Mouse (Mus musculus) adrenal gland, adult 2 months (tissue): Measurements from ENCODE around the gene Atg4d. TPM values are rescaled to one million over a fixed set of nuclear protein-coding genes. Genes with fewer than 3 reads are reported as not detected.
"Not testable (repeated sequence)": the region's sequence is repeated elsewhere in the genome, so short reads cannot be mapped to it uniquely, and the experiment has no call there.

Experiments used
- DNase-seq: peaks from one replicate; pipeline ENCODE4 v3.0.0; 2021
- polyA plus RNA-seq: library from polyadenylated mRNA; depleted of rRNA; stranded (reverse); fragments of >200 nt; gene quantifications from 2 replicates; pipeline ENCODE4 v1.2.3, GENCODE M21; 2012
- total RNA-seq, 2 experiments: library from RNA; stranded (reverse); gene quantifications; 2 replicates each; pipeline ENCODE4 v1.2.3; 2021

Gene Atg4d
- total and polyA plus RNA-seq, 3 experiments = 25.9 to 47.0 (median 36.2) TPM

DNA sequence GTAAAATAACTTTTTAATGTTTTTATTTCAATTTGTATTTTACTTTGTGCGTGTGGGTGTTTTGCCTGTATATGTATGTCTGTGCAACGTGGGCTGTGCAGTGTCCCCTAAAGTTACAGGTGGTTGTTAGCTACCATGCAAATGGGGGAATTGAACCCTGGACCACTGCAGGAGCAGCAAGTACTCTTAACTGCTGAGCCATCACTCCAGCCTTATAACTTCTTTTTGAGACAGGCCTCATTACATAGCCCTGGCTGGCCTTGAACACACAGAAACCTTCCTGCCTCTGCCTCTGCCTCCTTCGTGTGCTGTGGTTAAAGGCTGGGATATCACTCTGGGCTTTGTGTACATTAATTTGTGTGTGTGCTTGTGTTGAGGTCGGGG lies 25.6 kb upstream of the Atg4d start:
- no peak for DNase-seq

DNA sequence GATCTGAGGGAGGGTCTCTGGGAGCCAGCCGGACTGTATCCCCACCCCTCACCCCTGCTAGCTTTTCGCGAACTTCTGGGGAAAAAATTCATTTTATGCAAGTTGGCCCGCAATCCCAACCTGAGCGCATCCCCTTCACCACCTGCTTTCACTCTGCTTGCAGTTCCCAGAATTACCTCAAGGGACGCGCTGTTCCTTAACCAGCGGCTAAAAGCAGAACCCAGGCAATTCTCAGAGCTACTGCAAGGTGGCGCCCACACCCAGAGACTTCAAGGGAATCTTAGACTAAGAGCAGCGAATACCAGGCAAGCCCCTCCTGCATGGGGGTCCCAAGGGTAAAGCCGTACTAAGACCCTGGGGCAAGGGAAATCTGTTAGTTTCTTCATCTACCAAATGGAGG lies 23.8 kb upstream of the Atg4d start:
- peak; percentile 75 for DNase-seq

DNA sequence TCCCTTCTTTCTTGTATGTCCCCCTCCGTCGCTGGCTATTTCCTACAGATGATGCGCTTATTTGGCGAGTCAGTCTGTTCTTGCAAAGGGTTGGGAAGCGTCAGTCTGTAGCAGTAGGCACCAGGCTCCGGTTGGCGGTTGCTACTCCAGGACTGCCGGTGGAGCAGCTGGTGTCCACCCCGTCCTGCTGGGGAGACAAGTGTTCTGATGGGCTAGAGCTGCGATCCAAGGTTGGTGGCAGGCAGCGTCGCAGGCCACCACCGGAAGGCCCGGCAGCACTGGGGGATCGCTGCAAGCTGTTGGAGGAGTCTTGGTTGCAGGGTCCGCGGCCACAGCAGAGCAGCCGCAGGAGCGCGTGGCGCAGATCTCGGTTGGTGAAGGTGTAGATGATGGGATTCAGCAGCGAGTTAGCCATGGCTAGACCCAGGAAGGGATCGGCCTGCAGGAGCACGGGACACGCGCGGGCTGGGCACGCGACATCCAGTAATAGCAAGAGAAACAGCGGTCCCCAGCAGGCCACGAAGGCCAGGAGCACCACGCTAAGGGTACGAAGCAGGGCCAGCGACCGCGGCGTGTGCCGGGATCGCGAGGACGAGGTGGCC lies 21.2 kb upstream of the Atg4d start:
- DNase-seq = no peak

DNA sequence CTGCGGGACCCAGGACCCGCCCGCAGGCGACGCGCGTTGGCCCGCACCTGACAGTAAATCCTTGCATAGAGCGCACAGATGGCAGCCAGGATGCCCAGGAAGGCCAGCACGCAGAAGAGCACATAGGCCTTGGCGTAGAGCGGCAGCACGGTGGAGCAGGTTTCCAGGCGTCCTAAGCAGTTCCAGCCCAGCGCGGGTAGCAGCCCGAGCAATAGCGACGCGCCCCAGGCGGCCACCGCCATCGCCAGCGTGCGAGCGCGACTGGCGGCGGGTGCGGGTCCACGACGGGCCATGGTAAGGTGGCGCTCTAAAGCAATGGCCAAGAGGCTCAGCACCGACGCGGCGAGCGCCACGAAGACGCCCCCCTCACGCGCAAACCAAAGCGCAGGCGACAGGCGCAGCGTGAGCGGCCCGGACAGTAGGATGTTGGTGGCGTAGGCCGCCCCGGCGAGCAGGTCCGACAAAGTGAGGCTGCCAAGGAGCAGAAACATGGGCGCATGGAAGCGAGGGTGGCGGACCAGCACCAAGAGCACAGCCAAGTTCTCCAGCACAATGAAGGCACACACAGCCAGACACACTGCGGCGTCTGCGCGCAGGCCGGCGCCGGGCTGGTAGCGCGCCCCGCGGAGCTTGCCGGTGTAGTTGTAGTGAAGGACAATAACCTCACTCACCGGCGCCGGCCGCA lies 20.5 kb upstream of the Atg4d start:
- peak; percentile 42 for DNase-seq

DNA sequence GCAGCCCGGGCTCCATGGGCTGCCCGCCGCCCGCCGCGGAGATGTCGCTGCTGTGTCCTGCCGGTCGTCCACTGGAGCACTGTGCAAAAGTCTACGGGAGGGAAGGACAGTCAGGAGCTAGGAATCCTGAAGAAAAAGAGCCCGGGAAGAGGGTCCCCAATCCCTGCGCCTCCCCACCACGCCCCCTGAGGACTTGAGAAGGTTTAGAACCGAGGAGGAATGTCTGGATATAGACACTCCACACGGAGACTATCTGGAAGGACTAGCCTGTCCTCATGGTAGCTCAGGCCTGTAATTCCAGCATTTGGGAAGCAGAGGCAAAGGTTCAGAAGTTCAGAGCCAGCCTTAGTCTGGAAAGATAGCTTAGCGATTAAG lies 20.0 kb upstream of the Atg4d start:
- no peak for DNase-seq

DNA sequence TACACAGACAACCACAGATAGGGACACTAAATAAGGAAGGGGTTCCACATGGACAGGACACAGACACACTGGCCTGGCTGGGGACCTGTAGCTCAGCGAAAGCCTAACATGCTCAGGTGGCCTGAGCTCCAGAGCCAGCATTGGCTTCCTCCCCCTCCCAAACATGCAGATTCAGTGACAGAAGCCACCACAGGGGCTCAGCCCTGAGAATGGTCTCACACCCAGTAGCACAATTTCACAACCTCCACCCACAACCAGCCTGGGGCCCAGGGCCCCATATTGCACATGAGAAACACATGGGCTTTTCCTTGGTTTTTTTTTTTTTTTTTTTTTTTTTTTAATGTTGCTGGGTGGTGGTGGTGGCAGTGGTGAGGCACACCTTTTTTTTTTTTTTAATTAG lies 18.8 kb upstream of the Atg4d start:
- no peak for DNase-seq

DNA sequence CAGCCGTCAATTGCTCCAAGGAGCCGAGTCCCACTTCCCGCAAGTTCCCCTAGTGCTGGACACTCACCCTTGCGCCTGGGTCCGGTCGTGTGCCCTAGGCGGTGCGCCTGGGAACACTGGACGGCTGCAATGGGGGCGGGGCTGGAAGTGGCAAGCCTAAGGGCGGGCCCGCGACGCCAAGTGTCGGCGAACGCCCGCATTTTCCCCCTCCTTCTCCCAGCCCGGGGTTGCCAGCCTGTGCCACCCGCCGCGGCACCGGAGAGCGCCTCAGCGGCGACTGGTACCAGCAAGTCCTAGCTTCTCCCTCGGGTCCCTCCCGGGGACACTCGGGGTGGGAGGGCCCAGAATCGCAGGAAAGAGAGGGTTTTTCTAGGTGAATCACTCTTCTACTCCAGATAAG lies 16.8 kb upstream of the Atg4d start, which contains the start of gene S1pr5:
Gene S1pr5 (minus strand): TSS at position 118 of the 400 bp plus-strand sequence.
- peak; percentile 74 for DNase-seq

DNA sequence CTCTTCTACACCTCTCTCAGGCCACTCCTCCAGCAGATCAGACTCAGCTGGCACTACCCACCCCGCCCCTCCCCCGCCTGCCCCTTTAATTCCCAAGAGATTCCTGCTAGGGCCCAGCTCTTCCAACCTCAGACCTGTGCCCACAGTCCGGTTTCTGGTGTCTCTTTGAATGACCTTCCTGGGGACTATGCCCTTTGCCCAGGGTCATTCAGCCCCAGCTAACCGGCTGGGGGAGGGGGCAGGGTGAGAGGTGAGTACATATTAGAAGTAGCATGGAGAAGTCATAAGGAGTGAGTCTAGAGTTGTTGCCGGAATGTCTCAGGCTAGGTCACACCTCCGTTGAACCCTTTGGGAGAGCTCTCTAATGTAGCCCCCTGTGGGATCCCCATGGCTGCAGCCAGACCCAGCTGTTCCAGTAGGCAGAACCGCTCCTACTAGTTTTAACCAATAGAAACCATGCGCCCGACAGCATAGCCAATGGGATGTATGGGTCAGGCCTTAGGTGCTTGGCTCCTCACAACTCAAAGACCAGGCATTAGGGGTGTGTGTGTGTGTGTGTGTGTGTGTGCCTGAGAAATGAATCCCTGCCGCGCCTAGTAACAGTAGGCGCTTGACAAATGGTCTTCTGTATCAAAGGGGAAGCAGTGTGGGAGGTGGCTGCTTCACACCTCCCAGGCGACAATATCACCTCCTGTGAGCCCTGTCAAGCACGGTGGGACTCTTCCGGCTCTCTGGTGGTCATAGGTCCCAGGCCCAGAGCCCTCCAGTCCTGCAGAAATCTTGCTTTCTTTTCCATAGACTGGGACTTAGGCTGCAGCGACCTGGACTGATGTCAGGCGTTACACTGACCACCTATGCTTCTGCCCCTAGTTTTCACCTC lies 15.2 kb upstream of the Atg4d start:
- no peak for DNase-seq

DNA sequence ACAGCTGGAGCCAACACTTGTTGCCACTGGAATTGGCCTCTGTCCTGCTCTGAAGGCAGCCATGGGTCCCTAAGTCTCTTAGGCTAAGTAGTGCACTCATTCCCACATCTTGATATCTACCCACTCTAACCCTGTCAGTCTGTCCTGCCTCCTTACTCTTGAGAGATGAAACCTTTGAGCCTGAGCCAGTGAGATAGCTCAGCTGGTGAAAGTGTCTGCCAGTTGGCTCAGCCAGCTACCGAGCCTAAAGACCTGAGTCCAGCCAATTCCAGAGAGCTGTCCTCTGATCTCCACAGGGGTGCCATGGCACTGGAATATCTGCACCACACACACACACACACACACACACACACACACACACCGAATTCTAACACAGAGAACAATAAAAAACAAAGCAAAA lies 14.6 kb upstream of the Atg4d start:
- DNase-seq = no peak

DNA sequence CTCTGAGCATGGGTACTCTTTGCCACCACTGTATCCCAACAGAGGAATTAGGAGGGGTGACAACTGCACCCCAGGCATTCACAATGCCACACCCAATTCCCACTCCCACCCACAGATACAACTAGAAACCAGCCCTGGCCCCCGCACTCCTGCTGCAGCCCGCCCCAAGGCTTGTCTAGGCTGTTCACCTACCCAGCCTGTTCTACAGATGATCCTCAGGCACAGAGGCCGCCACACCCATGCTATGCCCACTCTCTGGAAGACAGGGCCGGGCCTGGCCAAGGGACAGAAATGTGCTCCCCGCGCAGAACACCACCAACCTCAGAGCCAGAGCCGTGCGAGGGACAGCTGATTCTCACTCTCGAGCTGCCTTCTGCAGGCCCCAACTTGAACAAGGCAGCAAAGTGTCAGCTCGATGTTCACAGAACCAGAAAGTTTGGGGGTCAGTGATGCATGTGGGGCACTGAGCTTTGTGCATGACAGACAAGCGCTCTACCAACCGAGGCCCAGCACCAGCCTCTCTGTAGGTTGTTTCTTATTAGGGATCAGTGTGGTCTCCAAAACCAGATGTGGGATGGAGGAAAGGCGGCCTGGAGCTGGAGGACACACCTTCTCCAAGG lies 13.9 kb upstream of the Atg4d start:
- no peak for DNase-seq

DNA sequence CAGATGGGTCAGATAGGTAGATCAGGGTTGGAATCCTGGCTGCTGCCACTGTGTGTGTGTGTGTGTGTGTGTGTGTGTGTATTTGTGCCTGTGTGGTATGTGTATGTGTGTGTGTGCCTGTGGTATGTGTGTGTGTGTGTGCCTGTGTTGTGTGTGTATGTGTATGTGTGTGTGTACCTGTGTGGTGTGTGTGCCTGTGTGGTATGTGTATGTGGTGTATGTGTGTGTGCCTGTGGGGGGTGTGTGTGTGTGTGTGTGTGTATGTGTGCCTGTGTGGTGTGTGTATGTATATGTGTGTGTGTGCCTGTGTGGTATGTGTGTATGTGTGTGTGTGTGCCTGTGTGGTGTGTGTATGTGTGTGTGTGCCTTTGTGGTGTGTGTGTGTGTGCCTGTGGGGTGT lies 10.4 kb upstream of the Atg4d start:
- no peak for DNase-seq

DNA sequence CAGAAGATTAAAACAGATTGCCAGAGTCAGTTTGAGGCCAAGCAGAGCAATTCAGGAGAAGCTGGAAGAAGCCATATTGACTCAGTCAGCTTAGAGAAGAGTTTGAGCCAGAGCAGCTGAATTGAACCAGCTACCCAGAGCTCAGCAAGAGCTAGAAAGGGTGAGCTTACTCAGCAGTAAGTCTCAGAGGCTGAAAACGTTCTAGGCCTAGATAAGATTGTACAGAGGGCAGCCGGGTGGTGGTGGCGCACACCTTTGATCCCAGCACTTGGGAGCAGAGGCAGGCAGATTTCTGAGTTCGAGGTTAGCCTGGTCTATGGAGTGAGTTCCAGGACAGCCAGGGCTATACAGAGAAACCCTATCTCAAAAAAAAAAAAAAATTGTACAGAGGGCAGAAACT lies 8.7 kb upstream of the Atg4d start:
- DNase-seq = not testable (repeated sequence)

DNA sequence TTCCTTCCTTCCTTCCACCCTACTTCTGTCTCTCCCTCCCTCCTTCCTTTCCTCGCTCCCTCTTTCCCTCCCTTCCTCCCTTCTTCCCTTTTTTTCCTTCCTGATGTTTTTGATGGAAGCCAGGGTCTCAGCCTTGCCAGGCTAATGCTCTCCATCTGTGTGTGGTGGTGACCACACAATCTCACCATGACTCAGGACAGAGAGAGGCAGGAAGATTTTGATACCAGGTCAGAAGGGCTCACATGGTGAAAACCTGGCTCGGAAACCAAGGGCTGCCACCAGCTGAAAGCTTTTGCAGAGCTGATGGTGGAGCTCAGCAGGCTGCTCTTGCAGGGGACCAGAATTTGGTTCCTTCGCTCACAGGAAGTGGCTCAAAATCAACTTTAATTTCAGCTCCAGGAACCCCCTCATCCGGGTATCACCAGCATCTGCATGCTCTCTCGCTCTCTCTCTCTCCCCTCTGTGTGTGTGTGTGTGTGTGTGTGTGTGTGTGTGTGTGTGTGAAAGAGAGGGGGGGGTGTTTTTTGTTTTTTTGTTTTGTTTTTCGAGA lies 4.5 kb upstream of the Atg4d start:
- no peak for DNase-seq

DNA sequence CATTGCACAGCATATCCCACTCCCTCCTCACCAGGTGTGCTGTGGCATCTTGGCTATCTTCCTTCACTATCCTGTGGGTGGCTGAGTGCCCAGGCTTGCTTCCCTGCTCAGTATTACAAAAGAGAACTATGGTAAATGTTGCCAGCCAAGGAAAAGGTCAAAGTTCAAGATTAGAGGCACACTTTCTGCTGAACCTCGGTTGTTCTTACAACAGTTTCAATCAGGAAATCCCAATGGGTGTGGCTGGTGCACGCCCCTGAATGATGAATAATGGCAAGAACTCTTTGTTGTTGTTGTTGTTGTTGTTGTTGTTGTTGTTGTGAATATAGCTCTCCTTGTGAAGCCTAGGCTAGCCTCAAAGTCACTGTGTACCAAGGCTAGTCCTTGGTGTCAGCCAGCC lies 3.3 kb upstream of the Atg4d start:
- DNase-seq = no peak

DNA sequence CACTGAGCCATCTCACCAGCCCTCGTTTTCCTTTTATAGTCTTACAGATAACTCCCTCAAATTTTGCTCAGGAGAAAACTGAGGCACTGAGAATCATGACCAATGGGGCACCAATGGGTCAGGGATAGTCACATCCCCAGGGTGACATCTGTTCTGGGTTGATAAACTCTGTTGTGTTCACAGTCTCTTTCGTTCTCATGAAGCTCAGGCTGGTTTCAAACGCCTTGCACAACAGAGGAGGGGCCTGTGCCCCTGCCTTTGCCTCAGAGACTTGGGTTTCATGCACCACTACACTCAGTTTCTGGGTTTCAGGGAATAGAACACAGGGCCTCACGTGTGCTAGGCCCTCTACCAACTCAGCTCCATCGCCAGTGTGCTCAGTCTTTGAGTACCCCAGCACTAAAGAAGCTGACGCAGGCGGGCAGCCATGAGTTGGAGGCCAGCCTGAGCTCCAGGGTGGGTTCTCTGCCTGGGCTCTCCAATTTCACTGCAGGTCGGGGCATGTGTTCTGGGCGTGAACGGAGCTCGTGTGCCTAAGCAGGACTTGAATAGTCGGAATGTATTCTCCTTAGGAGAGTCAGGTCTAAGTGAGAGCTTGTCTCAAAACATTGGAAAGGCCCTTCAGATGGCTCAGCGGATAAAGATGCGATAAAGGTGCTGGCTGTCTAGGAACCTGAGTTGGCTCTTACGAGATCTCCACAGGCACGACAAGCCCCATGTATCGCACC lies 657 bp upstream of the Atg4d start:
- DNase-seq = no peak

DNA sequence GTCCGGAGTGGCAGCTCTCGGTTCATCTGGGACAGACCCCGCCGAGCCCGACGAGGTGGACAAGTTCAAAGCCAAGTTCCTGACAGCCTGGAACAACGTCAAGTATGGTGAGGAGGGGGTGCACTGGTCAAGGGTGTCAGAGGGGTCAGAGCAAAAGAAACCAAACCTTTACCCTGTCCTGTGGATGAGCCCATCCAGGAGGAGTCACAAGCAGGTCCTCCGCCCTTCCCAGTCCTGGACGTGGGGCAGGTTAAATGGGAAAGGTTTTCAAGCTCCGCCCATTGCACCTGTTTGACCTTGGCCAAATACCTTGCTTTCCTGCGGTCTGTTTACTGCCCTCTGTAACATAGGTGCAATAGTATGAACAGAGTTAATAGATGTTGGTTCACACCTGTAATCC lies 518 bp downstream of the Atg4d start:
- DNase-seq = no peak

DNA sequence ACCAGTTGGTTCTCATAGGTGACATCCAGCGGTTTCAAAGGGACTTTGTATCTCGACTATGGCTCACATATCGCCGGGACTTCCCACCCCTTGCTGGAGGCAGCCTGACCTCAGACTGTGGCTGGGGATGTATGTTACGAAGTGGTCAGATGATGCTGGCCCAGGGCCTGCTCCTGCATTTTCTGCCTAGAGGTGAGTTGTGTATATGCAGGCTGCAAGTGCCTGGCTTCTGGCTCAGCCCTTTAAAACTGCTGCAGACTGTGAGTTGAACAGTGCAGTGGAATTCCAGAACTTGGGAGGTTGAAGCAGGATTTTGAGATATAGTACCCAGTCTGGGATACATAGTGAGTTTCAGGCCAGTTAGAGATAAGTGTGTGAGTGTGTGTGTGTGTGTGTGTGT lies 1.8 kb downstream of the Atg4d start:
- no peak for DNase-seq

DNA sequence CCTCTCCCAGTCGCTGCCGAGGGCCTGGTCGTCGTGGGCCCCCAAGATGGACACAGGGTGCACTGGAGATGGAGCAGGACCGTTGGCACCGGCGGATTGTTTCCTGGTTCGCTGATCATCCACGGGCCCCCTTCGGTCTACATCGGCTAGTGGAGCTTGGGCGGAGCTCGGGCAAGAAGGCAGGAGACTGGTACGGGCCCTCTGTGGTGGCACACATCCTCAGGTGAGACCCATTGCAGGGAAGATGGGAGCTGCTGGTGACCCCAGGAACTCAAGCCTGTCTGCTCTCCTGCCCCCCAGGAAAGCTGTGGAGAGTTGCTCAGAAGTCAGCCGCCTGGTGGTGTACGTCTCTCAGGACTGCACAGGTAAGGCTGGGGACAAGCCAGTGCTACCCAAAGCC lies 3.2 kb downstream of the Atg4d start:
- DNase-seq = no peak

DNA sequence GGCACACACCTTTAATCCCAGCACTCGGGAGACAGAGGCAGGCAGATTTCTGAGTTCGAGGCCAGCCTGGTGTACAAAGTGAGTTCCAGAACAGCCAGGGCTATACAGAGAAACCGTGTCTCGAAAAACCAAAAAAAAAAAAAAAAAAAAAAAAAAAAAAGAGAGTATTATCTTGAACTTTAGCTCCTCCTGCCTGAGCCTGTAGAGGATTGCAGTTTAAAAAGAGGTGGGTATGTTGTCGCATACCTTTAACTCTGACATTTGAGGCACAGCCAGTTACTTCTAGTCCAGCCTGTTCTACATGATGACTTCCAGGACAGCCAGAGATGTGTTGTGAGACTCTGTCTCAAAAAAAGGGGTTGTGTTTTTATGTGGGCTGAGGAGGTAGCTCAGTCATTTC lies 4.5 kb downstream of the Atg4d start:
- not testable (repeated sequence) for DNase-seq

DNA sequence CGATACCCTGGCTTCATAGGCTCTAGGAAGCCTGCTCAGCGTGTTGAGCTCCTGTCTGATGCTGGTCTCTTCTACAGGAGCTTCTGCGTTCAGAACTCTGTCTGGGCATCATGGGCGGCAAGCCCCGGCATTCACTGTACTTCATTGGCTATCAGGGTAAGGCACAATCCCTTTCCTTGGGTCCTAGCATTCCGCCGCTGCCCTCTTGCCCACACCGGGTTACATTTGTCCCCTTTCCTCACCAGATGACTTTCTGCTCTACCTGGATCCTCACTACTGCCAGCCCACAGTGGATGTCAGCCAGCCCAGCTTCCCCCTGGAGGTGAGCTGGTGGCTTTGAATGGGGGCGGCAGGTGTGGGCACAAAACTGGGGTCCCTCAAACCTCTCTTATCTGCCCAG lies 7.3 kb downstream of the Atg4d start:
- no peak for DNase-seq

DNA sequence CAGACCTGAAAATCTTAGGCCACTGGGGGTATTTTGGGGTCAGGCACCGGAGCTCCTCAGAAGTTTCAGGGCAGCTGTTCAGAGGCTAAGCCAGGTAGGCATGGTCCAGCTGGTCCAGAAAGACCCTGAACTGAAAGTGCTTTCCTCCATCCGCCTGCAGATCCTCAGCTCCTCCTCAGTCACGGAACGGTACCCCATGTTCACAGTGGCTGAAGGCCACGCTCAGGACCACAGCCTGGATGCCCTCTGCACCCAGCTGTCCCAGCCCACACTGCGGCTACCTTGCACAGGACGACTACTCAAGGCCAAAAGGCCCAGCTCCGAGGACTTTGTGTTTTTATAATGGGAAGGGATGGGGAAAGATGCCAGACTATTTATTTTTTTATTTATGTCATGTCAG lies 8.0 kb downstream of the Atg4d start:
- DNase-seq = no peak
